Mouse (Mus musculus): ENCODE measurements around the gene Gm43518. TPM values are rescaled to one million over a fixed set of nuclear protein-coding genes. Genes with fewer than 3 reads are reported as not detected.

Gene Gm43518
- polyA plus RNA-seq (2017; shearing (Covaris generic)): 6.3 TPM

GRCm38 (mm10) chr5:123927118-123927517, at the start of gene Gm43518:
Gene Gm43518 (plus strand): TSS chr5:123927418.

GRCm38 (mm10) chr5:123879928-123880327, 47.3 kb upstream of the Gm43518 start, which contains the start of gene Hcar1:
Gene Hcar1 (minus strand): TSS chr5:123880020.

GRCm38 (mm10) chr5:123906976-123907630, 20.1 kb upstream of the Gm43518 start, which contains the start of gene Denr:
Gene Denr (plus strand): TSS chr5:123907175.

GRCm38 (mm10) chr5:123930508-123930989, 3.3 kb downstream of the Gm43518 start, which contains the start of gene Ccdc62:
Gene Ccdc62 (plus strand): TSS chr5:123930679.

GRCm38 (mm10) chr5:123973299-123974178, 46.3 kb downstream of the Gm43518 start, which contains the start of gene Hip1r:
Gene Hip1r (plus strand): TSS chr5:123973628.

Other genes starting within 250 kb of the Gm43518 start
- gene Clip1, start 242.8 kb upstream of the Gm43518 start, polyA plus RNA-seq (2017; shearing (Covaris generic)): 102 TPM
- gene Zcchc8, start 206.3 kb upstream of the Gm43518 start, polyA plus RNA-seq (2017; shearing (Covaris generic)): 98.7 TPM
- gene Rsrc2, start 178.0 kb upstream of the Gm43518 start, polyA plus RNA-seq (2017; shearing (Covaris generic)): 207 TPM
- gene Kntc1, start 177.7 kb upstream of the Gm43518 start, polyA plus RNA-seq (2017; shearing (Covaris generic)): 2.9 TPM
- gene Hcar2, start 61.9 kb upstream of the Gm43518 start, polyA plus RNA-seq (2017; shearing (Covaris generic)): 0.51 TPM
- not detected for gene Hcar1, start 47.4 kb upstream of the Gm43518 start, polyA plus RNA-seq (2017; shearing (Covaris generic))
- 105 TPM for gene Denr, start 20.2 kb upstream of the Gm43518 start, polyA plus RNA-seq (2017; shearing (Covaris generic))
- gene Ccdc62, start 3.3 kb downstream of the Gm43518 start, polyA plus RNA-seq (2017; shearing (Covaris generic)): 6.1 TPM
- 49.5 TPM for gene Hip1r, start 46.2 kb downstream of the Gm43518 start, polyA plus RNA-seq (2017; shearing (Covaris generic))
- 61.5 TPM for gene Vps37b, start 104.9 kb downstream of the Gm43518 start, polyA plus RNA-seq (2017; shearing (Covaris generic))
- 57.8 TPM for gene Abcb9, start 168.4 kb downstream of the Gm43518 start, polyA plus RNA-seq (2017; shearing (Covaris generic))
- gene Ogfod2, start 184.9 kb downstream of the Gm43518 start, polyA plus RNA-seq (2017; shearing (Covaris generic)): 26.9 TPM
- gene Arl6ip4, start 188.7 kb downstream of the Gm43518 start, polyA plus RNA-seq (2017; shearing (Covaris generic)): 114 TPM